Mouse (Mus musculus) embryonic facial prominence, embryonic 12.5 days (tissue): ENCODE results near the gene Vamp5. TPM values are rescaled to one million over a fixed set of nuclear protein-coding genes. Genes with fewer than 3 reads are reported as not detected.
A peak's percentile ranks its signal among the peaks of the same experiment; 100 is the strongest.

ENCODE experiments used
- ATAC-seq: fragments of 200-750 bp; cut with Nextera tagmentation; 2 replicates; pipeline ENCODE4 v1.8.0; 2017; ENCODE audit not compliant: insufficient number of reproducible peaks, insufficient read depth, low FRiP score, low TSS enrichment
- H3K27ac ChIP-seq: fragments of 300-500 bp; sonication (generic); 2 replicates; pipeline ENCODE4 v1.5.1; 2016; ENCODE audit warnings: mild to moderate bottlenecking
- H3K27me3 ChIP-seq: fragments of 300-500 bp; sonication (generic); 2 replicates; pipeline ENCODE4 v1.6.1; 2016; ENCODE audit warnings: mild to moderate bottlenecking, moderate library complexity
- H3K36me3 ChIP-seq: fragments of 300-500 bp; sonication (generic); 2 replicates; pipeline ENCODE4 v1.6.1; 2016; ENCODE audit warnings: mild to moderate bottlenecking
- H3K4me1 ChIP-seq: fragments of 300-500 bp; sonication (generic); 2 replicates; pipeline ENCODE4 v1.6.1; 2016
- H3K4me2 ChIP-seq: fragments of 300-500 bp; sonication (generic); replicated peaks from 2 replicates; pipeline ENCODE4 v1.6.1; 2016; ENCODE audit warnings: mild to moderate bottlenecking, moderate library complexity
- H3K4me3 ChIP-seq: fragments of 300-500 bp; sonication (generic); 2 replicates; pipeline ENCODE4 v1.5.1; 2016; ENCODE audit warnings: mild to moderate bottlenecking
- H3K9ac ChIP-seq: fragments of 300-500 bp; sonication (generic); 2 replicates; pipeline ENCODE4 v1.6.1; 2016; ENCODE audit warnings: mild to moderate bottlenecking, moderate library complexity
- H3K9me3 ChIP-seq: fragments of 300-500 bp; sonication (generic); 2 replicates; pipeline ENCODE4 v1.6.1; 2016; ENCODE audit warnings: mild to moderate bottlenecking, moderate library complexity
- WGBS: fragments of 180-500 bp; shearing (Covaris S2); methylation state at CpG from one replicate; pipeline ENCODE4 v1.1.7; 2016; 5-methylcytosine and 5-hydroxymethylcytosine counted together
- polyA plus RNA-seq: library from polyadenylated mRNA; unstranded; fragments of >200 nt; fragmentation: Nextera tagmentation; extraction: Ambion mirVana; gene quantifications from 2 replicates; pipeline ENCODE4 v1.2.1, GENCODE M21; 2016

Gene Vamp5
- polyA plus RNA-seq, 1 experiment from 2014 or later = 14.5 TPM

- Histone ChIP-seq H3K27me3 (no peaks in the 10 kb centered on the region), H3K4me3 (peak overlapping the region; percentile 58), H3K4me2 (peak overlapping the region; percentile 68), H3K9me3 (no peaks in the 10 kb centered on the region), H3K4me1 (peaks cover 9% of the 10 kb centered on the region), H3K27ac (0 out of 2 replicates have a peak overlapping the region, but pooled peaks have one; percentile 47), H3K9ac (peak overlapping the region; percentile 55), H3K36me3 (peaks cover 26% of the 10 kb centered on the region)
- under 1% methylated on average over 42 of the region's 42 CpGs for WGBS
- ATAC-seq = peak; percentile 98
These were observed 17.9 kb downstream of the Vamp5 start for GRCm38 (mm10) chr6:72362132-72363028.

GRCm38 (mm10) chr6:72361121-72361551 is 19.1 kb downstream of the Vamp5 start:
- no peaks in the 10 kb centered on the region for H3K9me3 ChIP-seq
- 61% methylated on average over 5 of the region's 5 CpGs for WGBS
- H3K4me1 ChIP-seq = peaks cover 12% of the 10 kb centered on the region
- peaks cover 27% of the 10 kb centered on the region for H3K36me3 ChIP-seq
- H3K4me2 ChIP-seq = peak overlapping the region; percentile 68
- H3K9ac ChIP-seq = 0 out of 2 replicates have a peak overlapping the region, but pooled peaks have one; percentile 55
- H3K4me3 ChIP-seq = peak overlapping the region; percentile 58
- H3K27ac ChIP-seq = no peak overlapping the region
- H3K27me3 ChIP-seq = no peaks in the 10 kb centered on the region
- no peak for ATAC-seq

- no peak overlapping the region for H3K4me3 ChIP-seq
- no peak overlapping the region for H3K9ac ChIP-seq
- no peaks in the 10 kb centered on the region for H3K9me3 ChIP-seq
- peaks cover 27% of the 10 kb centered on the region for H3K36me3 ChIP-seq
- WGBS = 83% methylated on average over 7 of the region's 7 CpGs
- no peak for ATAC-seq
- no peaks in the 10 kb centered on the region for H3K27me3 ChIP-seq
- H3K4me2 ChIP-seq = no peak overlapping the region
- H3K27ac ChIP-seq = no peak overlapping the region
- H3K4me1 ChIP-seq = peaks cover 18% of the 10 kb centered on the region
These were observed 19.7 kb downstream of the Vamp5 start for GRCm38 (mm10) chr6:72360599-72360935.

GRCm38 (mm10) chr6:72359891-72360598 is 20.2 kb downstream of the Vamp5 start:
- Histone ChIP-seq H3K9ac (no peak overlapping the region), H3K36me3 (peaks cover 27% of the 10 kb centered on the region), H3K9me3 (no peaks in the 10 kb centered on the region), H3K27me3 (no peaks in the 10 kb centered on the region), H3K4me1 (peaks cover 19% of the 10 kb centered on the region), H3K27ac (no peak overlapping the region), H3K4me2 (no peak overlapping the region), H3K4me3 (no peak overlapping the region)
- ATAC-seq = no peak
- 84% methylated on average over 11 of the region's 11 CpGs for WGBS

- peaks cover 25% of the 10 kb centered on the region for H3K4me1 ChIP-seq
- no peak for ATAC-seq
- 69% methylated on average over 2 of the region's 2 CpGs for WGBS
These were observed 20.9 kb downstream of the Vamp5 start for GRCm38 (mm10) chr6:72359343-72359742.

GRCm38 (mm10) chr6:72358086-72358764 is 22.0 kb downstream of the Vamp5 start:
- H3K4me3 ChIP-seq = no peak overlapping the region
- no peak overlapping the region for H3K27ac ChIP-seq
- whole genome bisulfite sequencing = 90% methylated on average over 10 of the region's 10 CpGs
- no peak overlapping the region for H3K9ac ChIP-seq
- no peaks in the 10 kb centered on the region for H3K9me3 ChIP-seq
- no peaks in the 10 kb centered on the region for H3K27me3 ChIP-seq
- no peak for ATAC-seq
- peaks cover 29% of the 10 kb centered on the region for H3K4me1 ChIP-seq
- H3K36me3 ChIP-seq = peaks cover 27% of the 10 kb centered on the region
- no peak overlapping the region for H3K4me2 ChIP-seq

More at GRCm38 (mm10) chr6:72359343-72359742, 20.9 kb downstream of the Vamp5 start:
- peaks cover 27% of the 10 kb centered on the region for H3K36me3 ChIP-seq
- H3K27ac ChIP-seq = no peak overlapping the region
- no peak overlapping the region for H3K9ac ChIP-seq
- no peaks in the 10 kb centered on the region for H3K9me3 ChIP-seq
- H3K27me3 ChIP-seq = no peaks in the 10 kb centered on the region
- H3K4me3 ChIP-seq = no peak overlapping the region
- H3K4me2 ChIP-seq = no peak overlapping the region

GRCm38 (mm10) chr6:72357164-72358079 is 22.8 kb downstream of the Vamp5 start:
- H3K4me3 ChIP-seq = no peak overlapping the region
- ATAC-seq = no peak
- H3K27ac ChIP-seq = no peak overlapping the region
- 0 out of 2 replicates have a peak overlapping the region, but pooled peaks have one; percentile 0 for H3K9ac ChIP-seq
- H3K4me1 ChIP-seq = peaks cover 37% of the 10 kb centered on the region
- H3K36me3 ChIP-seq = peaks cover 27% of the 10 kb centered on the region
- no peaks in the 10 kb centered on the region for H3K27me3 ChIP-seq
- no peak overlapping the region for H3K4me2 ChIP-seq
- WGBS = 87% methylated on average over 5 of the region's 5 CpGs
- no peaks in the 10 kb centered on the region for H3K9me3 ChIP-seq

GRCm38 (mm10) chr6:72356001-72356532 is 24.2 kb downstream of the Vamp5 start:
- Histone ChIP-seq H3K4me3 (peak overlapping the region; percentile 54), H3K9ac (peak overlapping the region; percentile 60), H3K4me2 (peak overlapping the region; percentile 92), H3K27me3 (no peaks in the 10 kb centered on the region), H3K4me1 (peaks cover 39% of the 10 kb centered on the region; the same call in 1 of the 2 replicates), H3K36me3 (peaks cover 27% of the 10 kb centered on the region), H3K27ac (no peak overlapping the region), H3K9me3 (no peaks in the 10 kb centered on the region)
- 35% methylated on average over 7 of the region's 8 CpGs for WGBS
- no peak; the same call in 1 of the 2 replicates for ATAC-seq

- no peaks in the 10 kb centered on the region for H3K9me3 ChIP-seq
- H3K36me3 ChIP-seq = peaks cover 30% of the 10 kb centered on the region
- H3K4me1 ChIP-seq = peaks cover 37% of the 10 kb centered on the region; the same call in 1 of the 2 replicates
- H3K4me3 ChIP-seq = peak within 1 kb of the TSS; percentile 54
- 0 out of 2 replicates have a peak within 1 kb of the TSS, but pooled peaks have one; percentile 18 for H3K27ac ChIP-seq
- H3K4me2 ChIP-seq = peak within 1 kb of the TSS; percentile 92
- WGBS = under 1% methylated on average over 71 of the region's 71 CpGs
- H3K27me3 ChIP-seq = no peaks in the 10 kb centered on the region
- peak; percentile 73 for ATAC-seq
- H3K9ac ChIP-seq = peak within 1 kb of the TSS; percentile 60
These were observed 25.0 kb downstream of the Vamp5 start, which contains the start of gene Tmem150a for GRCm38 (mm10) chr6:72355066-72355911. TSS of gene Tmem150a (plus strand) at chr6:72355447.

GRCm38 (mm10) chr6:72354025-72354424 is 26.2 kb downstream of the Vamp5 start:
- Histone ChIP-seq H3K9ac (no peak overlapping the region), H3K27me3 (no peaks in the 10 kb centered on the region), H3K27ac (no peak overlapping the region), H3K36me3 (peaks cover 31% of the 10 kb centered on the region), H3K4me2 (no peak overlapping the region), H3K4me1 (peaks cover 37% of the 10 kb centered on the region; the same call in 1 of the 2 replicates), H3K4me3 (no peak overlapping the region), H3K9me3 (no peaks in the 10 kb centered on the region)
- ATAC-seq = no peak
- 57% methylated on average over 1 of the region's 1 CpGs for WGBS
